Mouse (Mus musculus): ENCODE results near the gene Usp30. TPM values are rescaled to one million over a fixed set of nuclear protein-coding genes. Genes with fewer than 3 reads are reported as not detected.

The Usp30 gene
- total and polyA plus RNA-seq, 2 experiments from 2014 or later, result 6.3 to 16.0 TPM

- Histone ChIP-seq H3K4me1 (ENCODE audit: control insufficient read depth, insufficient read depth) (peaks cover 8% of the 10 kb centered on the region), H3K4me2 (ENCODE audit: low read depth, low read length) (peak within 1 kb of the TSS; percentile 96), H3K27ac (ENCODE audit: low read depth) (peak within 1 kb of the TSS; percentile 81), H3K36me3 (replicated peaks; ENCODE audit: control insufficient read depth, insufficient read depth, low read length) (peaks cover 17% of the 10 kb centered on the region), H3K4me3 (ENCODE audit: low read depth, low read length) (peak within 1 kb of the TSS; percentile 62), H3K27me3 (ENCODE audit: control insufficient read depth, insufficient read depth, low read length) (no peaks in the 10 kb centered on the region), H3K9me3 (replicated peaks; ENCODE audit: control insufficient read depth, low read length) (no peaks in the 10 kb centered on the region), H3K9ac (replicated peaks; ENCODE audit: low read depth, low read length) (peak within 1 kb of the TSS; percentile 52)
- peak; percentile 93 for TF ChIP-seq CTCF (IDR thresholded peaks at IDR 0.05; ENCODE audit: low read depth)
- TF ChIP-seq EP300 (IDR thresholded peaks at IDR 0.05; ENCODE audit: low read depth), result no peak
- WGBS, result 1% methylated on average over 68 of the region's 69 CpGs
- ATAC-seq (ENCODE audit: insufficient read depth, low read depth) (peak; percentile 18; the same call in 1 of the 2 replicates), DNase-seq (ENCODE audit: low spot score) (peak; percentile 48)
Measured at GRCm38 (mm10) chr5:114127374-114128349, 62.4 kb downstream of the Usp30 start, which contains the start of gene Alkbh2. Alkbh2 (minus strand) TSS chr5:114128218.

- no peaks in the 10 kb centered on the region for H3K9me3 ChIP-seq (replicated peaks; ENCODE audit: control insufficient read depth, low read length)
- no peak overlapping the region for H3K27ac ChIP-seq (ENCODE audit: low read depth)
- peak overlapping the region; percentile 95 for H3K4me2 ChIP-seq (ENCODE audit: low read depth, low read length)
- no peak for TF ChIP-seq EP300 (IDR thresholded peaks at IDR 0.05; ENCODE audit: low read depth)
- no peak for TF ChIP-seq CTCF (IDR thresholded peaks at IDR 0.05; ENCODE audit: low read depth)
- DNase-seq (ENCODE audit: low spot score) (no peak), ATAC-seq (ENCODE audit: insufficient read depth, low read depth) (no peak)
- WGBS, result 80% methylated on average over 15 of the region's 15 CpGs
- H3K9ac ChIP-seq (replicated peaks; ENCODE audit: low read depth, low read length), result no peak overlapping the region
- H3K4me3 ChIP-seq (ENCODE audit: low read depth, low read length), result peak overlapping the region; percentile 64; the same call in 1 of the 2 replicates
- H3K27me3 ChIP-seq (ENCODE audit: control insufficient read depth, insufficient read depth, low read length), result no peaks in the 10 kb centered on the region
- peaks cover 18% of the 10 kb centered on the region for H3K4me1 ChIP-seq (ENCODE audit: control insufficient read depth, insufficient read depth)
- H3K36me3 ChIP-seq (replicated peaks; ENCODE audit: control insufficient read depth, insufficient read depth, low read length), result no peaks in the 10 kb centered on the region
Measured at GRCm38 (mm10) chr5:114129550-114130210, 64.4 kb downstream of the Usp30 start.

GRCm38 (mm10) chr5:114130211-114130605 is 64.9 kb downstream of the Usp30 start, which contains the start of gene Ung:
Ung (plus strand) TSS chr5:114130386.
- no peaks in the 10 kb centered on the region for H3K27me3 ChIP-seq (ENCODE audit: control insufficient read depth, insufficient read depth, low read length)
- DNase-seq (ENCODE audit: low spot score) (no peak), ATAC-seq (ENCODE audit: insufficient read depth, low read depth) (no peak)
- TF ChIP-seq EP300 (IDR thresholded peaks at IDR 0.05; ENCODE audit: low read depth) (no peak), CTCF (IDR thresholded peaks at IDR 0.05; ENCODE audit: low read depth) (no peak)
- under 1% methylated on average over 21 of the region's 29 CpGs for WGBS
- peaks cover 19% of the 10 kb centered on the region for H3K4me1 ChIP-seq (ENCODE audit: control insufficient read depth, insufficient read depth)
- H3K36me3 ChIP-seq (replicated peaks; ENCODE audit: control insufficient read depth, insufficient read depth, low read length), result no peaks in the 10 kb centered on the region
- peak within 1 kb of the TSS; percentile 95 for H3K4me2 ChIP-seq (ENCODE audit: low read depth, low read length)
- H3K9me3 ChIP-seq (replicated peaks; ENCODE audit: control insufficient read depth, low read length), result no peaks in the 10 kb centered on the region
- H3K9ac ChIP-seq (replicated peaks; ENCODE audit: low read depth, low read length), result peak within 1 kb of the TSS; percentile 58
- peak within 1 kb of the TSS; percentile 64 for H3K4me3 ChIP-seq (ENCODE audit: low read depth, low read length)
- H3K27ac ChIP-seq (ENCODE audit: low read depth), result peak within 1 kb of the TSS; percentile 92

- Histone ChIP-seq H3K27me3 (ENCODE audit: control insufficient read depth, insufficient read depth, low read length) (no peaks in the 10 kb centered on the region), H3K36me3 (replicated peaks; ENCODE audit: control insufficient read depth, insufficient read depth, low read length) (no peaks in the 10 kb centered on the region), H3K4me1 (ENCODE audit: control insufficient read depth, insufficient read depth) (peaks cover 19% of the 10 kb centered on the region), H3K4me3 (ENCODE audit: low read depth, low read length) (peak overlapping the region; percentile 64), H3K9me3 (replicated peaks; ENCODE audit: control insufficient read depth, low read length) (no peaks in the 10 kb centered on the region), H3K4me2 (ENCODE audit: low read depth, low read length) (peak overlapping the region; percentile 95), H3K9ac (replicated peaks; ENCODE audit: low read depth, low read length) (peak overlapping the region; percentile 58), H3K27ac (ENCODE audit: low read depth) (peak overlapping the region; percentile 92)
- peak; percentile 89 for ATAC-seq (ENCODE audit: insufficient read depth, low read depth)
- DNase-seq (ENCODE audit: low spot score), result peak; percentile 92
- WGBS, result under 1% methylated on average over 87 of the region's 87 CpGs
- TF ChIP-seq EP300 (IDR thresholded peaks at IDR 0.05; ENCODE audit: low read depth), result peak; percentile 92
- TF ChIP-seq CTCF (IDR thresholded peaks at IDR 0.05; ENCODE audit: low read depth), result no peak
Measured at GRCm38 (mm10) chr5:114130698-114131520, 65.6 kb downstream of the Usp30 start.

GRCm38 (mm10) chr5:114131521-114131840 is 66.2 kb downstream of the Usp30 start:
- Histone ChIP-seq H3K27ac (ENCODE audit: low read depth) (peak overlapping the region; percentile 92), H3K4me3 (ENCODE audit: low read depth, low read length) (peak overlapping the region; percentile 64), H3K9ac (replicated peaks; ENCODE audit: low read depth, low read length) (peak overlapping the region; percentile 58), H3K9me3 (replicated peaks; ENCODE audit: control insufficient read depth, low read length) (no peaks in the 10 kb centered on the region), H3K36me3 (replicated peaks; ENCODE audit: control insufficient read depth, insufficient read depth, low read length) (no peaks in the 10 kb centered on the region), H3K27me3 (ENCODE audit: control insufficient read depth, insufficient read depth, low read length) (no peaks in the 10 kb centered on the region), H3K4me1 (ENCODE audit: control insufficient read depth, insufficient read depth) (peaks cover 19% of the 10 kb centered on the region), H3K4me2 (ENCODE audit: low read depth, low read length) (peak overlapping the region; percentile 95)
- no peak; the same call in 1 of the 2 replicates for TF ChIP-seq EP300 (IDR thresholded peaks at IDR 0.05; ENCODE audit: low read depth)
- TF ChIP-seq CTCF (IDR thresholded peaks at IDR 0.05; ENCODE audit: low read depth), result no peak
- DNase-seq (ENCODE audit: low spot score), result peak; percentile 67
- ATAC-seq (ENCODE audit: insufficient read depth, low read depth), result peak; percentile 7
- WGBS, result 0% methylated on average over 15 of the region's 15 CpGs

Measured in heart, postnatal 0 days (tissue).